Mouse (Mus musculus) midbrain, embryonic 12.5 days (tissue): ENCODE results near the gene Gm20425. TPM values are rescaled to one million over a fixed set of nuclear protein-coding genes. Genes with fewer than 3 reads are reported as not detected.

ENCODE experiments used
- ATAC-seq: fragments of 200-750 bp; cut with Nextera tagmentation; 2 replicates; pipeline ENCODE4 v1.8.0; 2017; ENCODE audit warnings: low read depth, moderate TSS enrichment, moderate library complexity; ENCODE audit not compliant: low FRiP score
- H3K27ac ChIP-seq: fragments of 300-500 bp; sonication (generic); replicated peaks from 2 replicates; pipeline ENCODE4 v1.5.1; 2016; ENCODE audit warnings: mild to moderate bottlenecking
- H3K27me3 ChIP-seq: fragments of 300-500 bp; sonication (generic); 2 replicates; pipeline ENCODE4 v1.6.1; 2016; ENCODE audit warnings: mild to moderate bottlenecking
- H3K36me3 ChIP-seq: fragments of 300-500 bp; sonication (generic); 2 replicates; pipeline ENCODE4 v1.6.1; 2016
- H3K4me1 ChIP-seq: fragments of 300-500 bp; sonication (generic); 2 replicates; pipeline ENCODE4 v1.6.1; 2016
- H3K4me2 ChIP-seq: fragments of 300-500 bp; sonication (generic); replicated peaks from 2 replicates; pipeline ENCODE4 v1.6.1; 2016; ENCODE audit warnings: mild to moderate bottlenecking, moderate library complexity
- H3K4me3 ChIP-seq: fragments of 300-500 bp; sonication (generic); 2 replicates; pipeline ENCODE4 v1.5.1; 2016; ENCODE audit warnings: mild to moderate bottlenecking
- H3K9ac ChIP-seq: fragments of 300-500 bp; sonication (generic); replicated peaks from 2 replicates; pipeline ENCODE4 v1.6.1; 2016; ENCODE audit warnings: mild to moderate bottlenecking, moderate library complexity
- H3K9me3 ChIP-seq: fragments of 300-500 bp; sonication (generic); 2 replicates; pipeline ENCODE4 v1.6.1; 2016; ENCODE audit warnings: mild to moderate bottlenecking
- WGBS: fragments of 180-500 bp; shearing (Covaris S2); methylation state at CpG from one replicate; pipeline ENCODE4 v1.1.7; 2016; 5-methylcytosine and 5-hydroxymethylcytosine counted together
- polyA plus RNA-seq: library from polyadenylated mRNA; unstranded; fragments of >200 nt; fragmentation: Nextera tagmentation; extraction: Ambion mirVana; gene quantifications from 2 replicates; pipeline ENCODE4 v1.2.1, GENCODE M21; 2016

The Gm20425 gene
- polyA plus RNA-seq, 1 experiment from 2014 or later, result 5.3 TPM

GRCm38 (mm10) chr9:103146257-103146656 lies 83.8 kb downstream of the Gm20425 start:
- ATAC-seq, result peak; percentile 61
- Histone ChIP-seq H3K9ac (no peak overlapping the region), H3K4me2 (no peak overlapping the region), H3K4me3 (no peak overlapping the region), H3K27me3 (no peaks in the 10 kb centered on the region), H3K9me3 (no peaks in the 10 kb centered on the region), H3K4me1 (peaks cover 49% of the 10 kb centered on the region), H3K36me3 (peaks cover 26% of the 10 kb centered on the region), H3K27ac (peak overlapping the region; percentile 69)
- 74% methylated on average over 10 of the region's 10 CpGs for WGBS

- Histone ChIP-seq H3K27me3 (no peaks in the 10 kb centered on the region), H3K9me3 (no peaks in the 10 kb centered on the region), H3K27ac (peak overlapping the region; percentile 69), H3K4me2 (no peak overlapping the region), H3K4me3 (no peak overlapping the region), H3K36me3 (peaks cover 35% of the 10 kb centered on the region), H3K4me1 (peaks cover 50% of the 10 kb centered on the region), H3K9ac (no peak overlapping the region)
- ATAC-seq, result no peak
- WGBS, result 45% methylated on average over 5 of the region's 5 CpGs
Observed at GRCm38 (mm10) chr9:103145351-103145750, 84.8 kb downstream of the Gm20425 start.

- Histone ChIP-seq H3K9ac (no peak overlapping the region), H3K4me1 (peaks cover 59% of the 10 kb centered on the region), H3K27me3 (no peaks in the 10 kb centered on the region), H3K4me3 (no peak overlapping the region), H3K27ac (peak overlapping the region; percentile 69), H3K9me3 (no peaks in the 10 kb centered on the region), H3K4me2 (no peak overlapping the region), H3K36me3 (peaks cover 32% of the 10 kb centered on the region)
- ATAC-seq, result no peak
- 72% methylated on average over 4 of the region's 4 CpGs for WGBS
Observed at GRCm38 (mm10) chr9:103143881-103144280, 86.2 kb downstream of the Gm20425 start.

- 86% methylated on average over 7 of the region's 7 CpGs for WGBS
- no peaks in the 10 kb centered on the region for H3K9me3 ChIP-seq
- H3K36me3 ChIP-seq, result peaks cover 32% of the 10 kb centered on the region
- H3K4me1 ChIP-seq, result peaks cover 49% of the 10 kb centered on the region
- no peak overlapping the region for H3K4me2 ChIP-seq
- H3K27ac ChIP-seq, result no peak overlapping the region
- no peak for ATAC-seq
- no peaks in the 10 kb centered on the region for H3K27me3 ChIP-seq
- H3K9ac ChIP-seq, result no peak overlapping the region
- H3K4me3 ChIP-seq, result no peak overlapping the region
Observed at GRCm38 (mm10) chr9:103141266-103141665, 88.8 kb downstream of the Gm20425 start.

GRCm38 (mm10) chr9:103140384-103140783 lies 89.7 kb downstream of the Gm20425 start:
- Histone ChIP-seq H3K27ac (no peak overlapping the region), H3K36me3 (peaks cover 32% of the 10 kb centered on the region), H3K9me3 (no peaks in the 10 kb centered on the region), H3K4me1 (peaks cover 45% of the 10 kb centered on the region), H3K4me2 (no peak overlapping the region), H3K4me3 (no peak overlapping the region), H3K9ac (no peak overlapping the region), H3K27me3 (no peaks in the 10 kb centered on the region)
- WGBS, result 91% methylated on average over 6 of the region's 6 CpGs
- no peak for ATAC-seq

Other genes with a start within 250 kb of the Gm20425 start
- gene Slco2a1, start 241.6 kb downstream of the Gm20425 start, polyA plus RNA-seq, result 0.56 and 0.79 TPM in 2 replicates
- gene Rab6b, start 118.5 kb downstream of the Gm20425 start, polyA plus RNA-seq, result 38.2 and 47.2 TPM in 2 replicates
- 55.2 and 55.5 TPM in 2 replicates for gene Srprb, start 28.2 kb downstream of the Gm20425 start, polyA plus RNA-seq
- gene Trf, start 137 bp upstream of the Gm20425 start, polyA plus RNA-seq, result 16.9 and 20.6 TPM in 2 replicates
- gene 1300017J02Rik, start 74.8 kb upstream of the Gm20425 start, polyA plus RNA-seq, result 2.5 and 3.0 TPM in 2 replicates
- 77.6 and 79.2 TPM in 2 replicates for gene Topbp1, start 74.9 kb upstream of the Gm20425 start, polyA plus RNA-seq
- 100 and 111 TPM in 2 replicates for gene Cdv3, start 135.5 kb upstream of the Gm20425 start, polyA plus RNA-seq